Mouse (Mus musculus) regulatory T cell (primary cell): ENCODE measurements around the gene Pard6b.

Experiments
- in situ Hi-C: fragments of 300-600 bp; cut with MboI, MseI; formaldehyde crosslinking; loops from one replicate; pipeline ENCODE4 v1.15.1; 2025; ENCODE audit warnings: high pct_unique_total_duplicates

Pard6b gene

DNA sequence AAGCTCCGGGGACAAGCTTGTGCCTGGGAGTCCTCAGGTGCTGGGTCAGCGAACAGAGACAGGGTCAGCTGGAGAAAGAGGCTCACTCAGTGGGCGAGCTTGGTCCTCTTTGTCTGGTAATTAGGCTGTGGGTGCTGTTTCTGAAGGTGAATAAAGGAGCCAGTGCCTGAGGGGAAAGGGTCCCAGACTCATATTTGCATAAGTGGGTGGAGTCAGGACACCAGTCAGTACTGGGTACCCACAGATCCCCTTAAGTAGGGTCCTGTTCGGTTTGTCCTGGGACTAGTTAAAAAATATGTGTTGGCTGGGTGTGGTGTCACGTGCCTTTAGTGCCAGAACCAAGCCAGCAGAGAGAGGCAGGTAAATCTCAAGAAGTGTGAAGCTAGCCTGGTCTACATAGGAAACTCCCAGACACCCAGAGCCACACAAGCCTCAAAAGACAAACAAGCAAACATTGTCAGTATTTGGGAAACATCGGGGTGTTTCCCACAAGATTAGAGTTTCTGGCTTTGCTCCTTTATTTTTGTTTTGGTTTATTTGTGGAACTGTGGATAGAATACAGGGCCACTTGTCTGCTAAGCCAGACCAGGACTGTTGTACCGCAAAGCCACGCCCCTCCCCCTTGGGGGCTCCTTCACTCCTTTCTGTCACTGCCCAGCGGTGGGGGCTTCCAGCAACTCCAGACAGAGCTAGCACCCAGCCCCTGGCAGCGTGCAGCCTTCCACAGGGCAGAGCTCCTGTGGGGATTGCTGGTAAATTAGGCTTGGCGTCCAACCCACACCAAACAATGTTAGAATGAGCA is 44.7 kb downstream of the Pard6b start:
- in situ Hi-C loops = no loop called here

DNA sequence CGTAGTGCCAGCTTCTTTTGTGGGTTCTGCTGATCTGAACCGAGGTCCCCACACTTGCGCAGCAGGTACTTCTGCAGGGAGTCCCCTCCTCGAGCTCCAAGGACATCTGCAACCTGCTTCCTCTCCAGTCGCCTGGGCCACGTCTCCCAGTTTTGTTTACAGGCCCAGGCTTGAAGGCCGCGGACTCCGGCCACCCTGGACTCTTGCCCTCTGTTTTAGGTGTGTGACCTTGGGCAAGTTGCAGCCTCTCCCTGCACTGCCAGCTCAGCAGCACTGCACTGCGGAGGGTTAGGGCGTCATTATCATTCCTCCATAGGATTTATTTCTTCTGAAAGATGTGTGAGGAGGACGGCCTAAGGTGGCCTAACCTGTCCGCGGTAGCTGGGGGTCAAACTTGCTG is 47.0 kb downstream of the Pard6b start:
- in situ Hi-C loops = no loop called here

DNA sequence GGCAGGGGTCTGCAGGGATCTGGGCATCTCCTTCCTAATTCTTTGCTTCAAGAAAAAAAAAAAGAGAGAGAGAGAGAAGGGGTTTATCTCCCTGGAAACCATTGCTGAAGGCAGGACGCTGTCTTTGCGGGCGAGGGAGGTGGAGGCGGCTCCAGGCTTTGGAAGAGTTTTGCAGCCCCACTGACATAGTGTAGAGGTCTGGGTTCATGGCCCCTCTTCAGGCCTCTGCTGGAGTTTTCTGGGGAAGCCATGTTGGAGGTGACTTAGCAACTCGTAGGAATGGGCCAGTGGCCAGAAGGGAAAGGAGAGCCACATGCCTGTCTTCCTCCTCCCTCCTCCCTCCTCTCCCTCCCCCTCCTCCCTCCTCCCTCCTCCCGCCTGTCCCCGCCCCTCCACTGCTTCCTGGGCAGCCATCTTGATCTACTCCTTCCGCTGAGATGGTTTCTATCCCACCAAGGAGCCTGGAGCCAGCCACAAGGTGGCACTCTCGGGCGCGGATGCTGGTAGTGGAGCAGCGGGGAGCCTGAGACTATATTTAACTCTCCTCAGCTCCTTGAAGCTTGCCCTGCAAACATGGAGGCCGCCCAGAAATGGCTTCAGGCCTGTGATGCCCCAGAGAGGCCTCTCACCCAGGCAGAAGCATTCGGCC is 47.5 kb downstream of the Pard6b start:
- in situ Hi-C loops = no loop called here

DNA sequence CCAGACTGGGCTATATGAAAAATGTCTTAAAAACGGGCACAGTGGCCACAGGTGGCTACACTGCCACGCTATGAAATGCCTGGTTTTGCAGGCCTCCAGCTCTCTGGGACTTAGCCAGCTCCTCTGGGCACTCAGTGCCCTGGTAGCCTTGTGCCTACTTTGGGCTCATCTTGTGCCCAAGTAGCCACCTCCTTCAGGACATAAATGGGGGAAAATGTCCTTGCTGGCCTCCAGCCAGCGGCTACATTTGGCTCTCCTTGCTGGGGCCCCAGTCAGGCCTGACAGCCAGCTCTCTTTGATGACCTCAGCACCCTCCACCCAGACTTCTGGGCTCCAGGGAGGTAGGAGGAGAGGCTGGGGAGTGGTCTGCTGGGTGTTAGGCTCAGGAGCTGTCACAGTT is 49.2 kb downstream of the Pard6b start:
- in situ Hi-C loops = no loop called here

DNA sequence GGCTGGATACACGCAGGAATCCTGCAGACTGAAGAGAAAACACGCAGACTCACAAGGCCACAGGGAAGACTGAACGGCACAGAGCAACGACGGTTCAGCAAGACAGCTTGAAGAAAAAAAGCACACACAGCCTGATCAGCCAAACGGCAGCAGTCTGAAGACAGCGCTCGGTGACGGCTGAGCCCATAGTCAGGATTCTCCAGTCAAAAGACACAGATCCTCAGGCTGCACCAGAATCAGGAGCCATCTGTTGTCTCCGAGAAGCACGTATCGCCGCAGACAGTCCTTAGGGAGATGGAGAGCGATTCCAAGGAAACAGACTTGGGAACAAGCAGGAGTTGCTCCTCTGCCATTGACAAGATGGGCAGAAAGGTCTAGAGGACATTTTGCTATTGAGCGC is 56.4 kb downstream of the Pard6b start:
- in situ Hi-C loops = no loop called here

DNA sequence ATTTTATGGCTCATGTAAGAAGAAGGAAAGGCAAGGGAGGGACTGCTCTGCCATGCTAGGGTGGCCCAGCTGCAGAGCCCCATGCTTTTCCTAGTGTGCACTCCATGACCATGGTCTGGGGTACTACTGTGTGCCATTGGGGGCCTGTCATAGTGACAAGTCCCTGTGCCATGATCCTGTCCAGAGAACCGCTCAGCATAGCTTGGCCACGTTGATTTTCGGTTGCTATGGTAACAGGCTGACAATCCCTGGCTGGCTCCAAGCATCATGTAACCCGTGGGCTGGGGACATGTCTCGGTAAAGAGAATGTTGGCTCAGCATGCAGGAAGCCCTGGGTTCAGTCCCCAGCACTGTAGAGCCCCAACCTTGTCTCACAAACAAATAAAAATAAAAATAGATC is 63.0 kb downstream of the Pard6b start:
- in situ Hi-C loops = no loop called here

DNA sequence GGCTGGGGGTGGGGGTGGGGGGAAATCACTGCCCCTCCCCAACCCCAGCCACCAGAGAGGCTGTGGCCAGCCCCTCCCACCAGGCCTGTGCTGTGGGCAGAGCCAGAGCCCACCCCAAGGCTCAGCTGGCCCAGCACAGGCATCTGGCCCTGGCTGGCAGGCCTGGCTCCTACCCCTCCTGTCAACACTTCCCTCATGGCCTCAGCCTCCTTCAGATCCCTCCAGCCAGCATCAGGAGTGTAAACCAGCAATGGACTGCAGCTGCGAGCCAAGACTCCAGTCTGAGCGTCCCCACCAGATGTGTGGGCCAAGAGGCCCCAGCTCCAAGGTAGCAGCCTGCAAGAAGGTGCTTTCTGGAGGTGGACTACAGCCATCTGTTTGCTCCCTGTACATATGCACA is 64.6 kb downstream of the Pard6b start:
- in situ Hi-C loops = no loop called here

DNA sequence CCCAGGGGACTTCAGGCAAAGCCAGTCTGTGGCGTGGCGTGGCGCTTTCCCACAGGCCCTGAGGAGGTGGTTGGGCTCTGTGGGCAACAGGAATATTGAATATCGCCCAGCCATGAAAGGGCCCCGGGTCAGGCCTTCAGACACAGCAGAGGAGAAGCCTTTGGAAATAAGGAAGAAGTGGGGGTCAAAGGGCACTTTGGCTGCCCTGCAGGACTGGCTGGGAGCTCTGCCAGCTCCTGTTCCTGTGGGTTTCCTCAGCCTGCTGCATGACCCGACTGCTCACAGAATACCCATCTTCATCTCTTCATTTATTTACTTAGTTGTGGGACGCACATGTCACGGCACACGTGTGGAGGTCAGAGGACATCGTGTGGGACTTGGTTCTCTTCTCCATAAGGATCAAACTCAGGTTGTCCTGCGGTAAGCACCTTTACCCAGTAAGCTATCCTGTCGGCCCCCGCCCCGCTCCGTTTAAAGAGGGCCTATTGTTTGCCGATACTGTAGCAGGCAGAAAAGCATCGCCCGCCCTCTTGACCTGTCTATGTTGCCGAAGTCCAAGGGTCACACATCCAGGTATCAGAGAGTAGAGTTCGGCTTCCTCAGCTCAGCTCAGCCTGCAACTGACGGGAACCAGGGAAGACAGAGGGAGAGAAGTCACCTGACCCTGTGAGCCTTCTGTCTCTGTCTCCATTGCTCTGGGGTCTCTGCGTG is 67.1 kb downstream of the Pard6b start:
- in situ Hi-C loops = no loop called here

DNA sequence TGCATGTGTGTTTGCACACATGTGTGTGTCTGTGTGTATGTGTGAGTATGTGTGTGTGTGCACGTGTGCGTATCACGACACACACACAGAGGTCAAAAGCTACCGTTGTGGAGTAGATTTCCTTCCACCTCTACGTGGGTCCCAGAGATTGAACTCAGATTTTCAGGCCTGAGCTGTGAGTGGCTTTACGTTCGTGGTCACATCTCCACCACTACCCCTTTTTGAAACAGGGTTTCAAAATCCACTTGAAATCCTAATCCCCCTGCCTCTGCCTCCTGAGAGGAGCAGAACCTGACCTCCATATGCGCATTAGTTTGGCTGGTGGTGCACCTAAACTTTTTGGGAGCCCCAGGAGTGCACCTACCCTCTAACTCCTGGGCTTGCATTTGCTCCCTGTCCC is 68.4 kb downstream of the Pard6b start:
- in situ Hi-C loops = no loop called here
